Mouse (Mus musculus) telencephalon, adult 2 months (tissue): ENCODE measurements around the gene Hspb9.

Experiments
- DNase-seq: peaks from one replicate; pipeline ENCODE4 v3.0.0-alpha.2; 2011; ENCODE audit warnings: low read depth, low spot score

Gene Hspb9

DNA sequence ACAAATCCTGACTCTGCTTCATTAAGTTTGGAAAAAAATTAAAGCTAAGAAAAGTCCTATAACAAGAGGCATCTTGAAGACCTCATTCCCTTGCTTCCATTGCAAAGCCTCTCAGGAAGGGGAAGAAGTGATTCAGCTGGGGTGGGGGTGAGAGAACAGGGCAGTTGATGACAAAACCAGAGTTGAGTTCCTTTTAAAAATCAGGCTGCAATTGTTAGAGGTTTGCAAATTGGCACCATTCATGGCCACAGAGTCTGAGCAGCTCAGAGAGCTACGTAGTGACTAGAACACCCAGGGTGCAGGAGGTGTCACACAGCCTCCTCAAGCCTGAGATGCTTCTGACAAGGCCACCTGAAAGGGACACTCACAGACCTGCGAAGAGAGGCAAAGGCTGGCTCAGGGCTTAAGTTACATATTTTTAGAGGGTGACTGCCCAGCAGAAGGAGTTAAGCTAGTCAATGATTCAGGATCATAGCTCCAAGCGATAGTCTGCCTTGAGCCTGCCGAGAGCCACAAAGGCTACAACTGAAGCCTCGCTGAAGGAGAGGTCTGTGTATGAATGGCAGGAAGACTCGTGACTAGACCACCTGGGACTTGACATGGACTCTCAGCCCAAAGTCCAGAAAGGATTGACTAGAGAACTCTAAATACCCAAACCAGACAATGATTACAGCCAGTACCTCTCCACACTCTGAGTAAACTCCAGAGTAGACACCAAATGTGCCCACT lies 17.0 kb downstream of the Hspb9 start:
- DNase-seq: no peak

DNA sequence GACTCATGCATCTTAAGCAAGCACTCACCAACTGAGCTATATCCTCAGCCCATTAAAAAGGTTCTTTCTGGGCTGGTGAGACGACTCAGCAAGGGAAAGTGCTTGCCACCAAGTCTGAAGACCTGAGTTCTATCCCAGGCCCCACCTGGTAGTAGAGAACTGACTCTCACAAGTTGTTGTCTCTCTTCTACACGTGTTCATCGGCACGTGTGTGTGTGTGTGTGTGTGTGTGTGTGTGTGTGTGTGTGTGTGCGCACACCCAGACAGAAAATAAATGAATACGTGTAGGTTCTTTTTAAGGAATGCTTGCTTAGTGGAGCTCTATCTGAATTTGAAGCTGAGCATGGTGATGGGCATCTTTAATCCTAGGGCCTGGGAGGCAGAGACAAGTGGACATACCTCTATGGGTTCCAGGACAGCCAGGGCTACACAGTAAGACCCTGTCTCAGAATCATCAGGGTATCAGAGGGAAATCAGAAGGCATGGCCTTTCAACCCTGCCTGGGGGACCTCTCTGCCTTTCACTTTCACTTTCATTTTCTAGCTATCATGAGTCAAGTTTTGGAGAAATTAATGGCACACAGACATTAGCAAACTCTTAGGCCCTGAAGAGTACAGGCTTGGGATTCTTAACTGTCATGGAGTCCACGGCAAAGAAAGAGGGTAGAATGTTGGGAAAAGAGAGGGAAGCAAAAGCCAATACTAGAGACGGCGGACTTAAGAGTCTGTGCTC lies 21.6 kb downstream of the Hspb9 start:
- no peak for DNase-seq

DNA sequence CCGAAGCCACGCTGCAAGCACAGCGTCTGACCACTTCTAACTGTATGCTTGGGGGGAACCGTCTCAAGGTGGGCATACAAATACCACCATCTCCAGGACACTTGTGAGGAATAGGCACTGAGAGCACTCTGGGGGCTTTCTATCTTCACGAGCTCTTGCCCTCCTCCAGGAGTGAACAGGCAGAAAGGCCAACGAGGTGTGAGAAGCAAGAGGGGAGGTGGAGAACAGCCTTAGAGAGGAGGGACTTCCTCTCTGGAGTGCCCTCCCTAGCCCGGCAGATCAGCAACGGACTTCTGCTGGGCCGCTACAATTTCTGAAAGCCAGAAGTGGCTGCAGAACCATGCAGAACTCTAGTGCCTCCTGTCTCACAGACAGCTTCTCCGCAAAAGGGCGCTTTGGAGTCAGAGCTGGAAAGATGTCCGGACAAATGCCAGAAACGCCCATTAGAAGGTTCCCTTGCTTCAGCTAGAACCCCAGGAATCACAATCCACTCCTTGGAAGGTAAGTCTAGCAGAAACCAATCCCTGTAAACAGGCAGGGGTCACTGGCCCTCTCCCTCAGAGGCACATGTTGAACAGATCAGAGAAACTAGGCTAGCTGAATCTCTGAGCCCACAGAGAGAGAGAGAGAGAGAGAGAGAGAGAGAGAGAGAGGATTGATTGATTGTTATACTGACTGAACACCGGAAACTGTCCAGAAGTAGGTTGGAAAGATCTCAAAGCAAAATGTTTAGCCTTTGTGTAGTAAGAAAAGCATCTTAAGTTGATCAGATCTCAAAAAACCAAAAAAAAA lies 22.5 kb downstream of the Hspb9 start:
- no peak for DNase-seq

DNA sequence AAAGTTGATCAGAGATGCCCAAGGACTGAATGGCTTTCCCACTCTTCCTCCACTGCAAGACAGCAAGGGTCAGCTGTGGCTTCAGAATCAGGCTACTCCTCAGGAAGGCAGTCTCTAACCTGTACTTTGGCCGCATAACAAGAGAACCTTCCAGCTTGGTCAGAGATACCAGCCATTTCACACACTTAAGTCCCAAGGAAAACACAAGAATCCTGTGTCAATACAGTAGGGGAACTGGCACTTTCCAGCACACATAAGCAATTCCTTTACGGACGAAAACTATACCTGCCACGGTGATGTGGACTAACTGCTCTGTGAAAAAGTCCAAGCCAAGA lies 23.1 kb downstream of the Hspb9 start:
- DNase-seq: no peak

DNA sequence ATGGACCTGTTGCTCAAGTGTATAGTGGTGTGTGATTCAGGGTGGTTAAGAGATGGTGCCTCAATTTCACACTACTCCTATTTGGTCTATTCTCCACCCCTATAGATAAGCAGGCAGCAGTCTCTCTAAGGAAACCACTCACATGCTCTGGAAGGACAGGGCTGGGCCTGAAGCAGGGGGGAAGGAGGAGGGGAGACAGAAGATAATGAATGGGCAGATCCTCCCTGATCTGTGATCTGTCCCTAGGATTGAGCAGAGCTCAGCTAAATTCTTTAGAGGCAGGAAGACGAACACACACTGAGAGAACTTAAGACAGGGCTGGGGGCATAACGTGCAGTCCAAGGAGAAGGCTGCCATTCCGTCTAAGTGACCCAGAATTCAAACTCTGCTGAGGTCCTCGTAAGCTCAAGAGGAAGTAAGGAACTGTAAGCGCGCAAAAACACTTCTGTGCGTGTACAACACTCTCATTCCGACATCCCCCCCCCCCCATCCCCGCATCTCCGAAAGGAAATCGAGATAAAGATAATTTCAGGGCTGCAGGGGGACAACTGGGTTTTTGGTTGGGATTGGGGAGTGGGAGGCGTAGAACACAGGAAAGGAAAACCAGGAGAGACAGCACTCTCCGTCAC lies 23.6 kb downstream of the Hspb9 start:
- no peak for DNase-seq

DNA sequence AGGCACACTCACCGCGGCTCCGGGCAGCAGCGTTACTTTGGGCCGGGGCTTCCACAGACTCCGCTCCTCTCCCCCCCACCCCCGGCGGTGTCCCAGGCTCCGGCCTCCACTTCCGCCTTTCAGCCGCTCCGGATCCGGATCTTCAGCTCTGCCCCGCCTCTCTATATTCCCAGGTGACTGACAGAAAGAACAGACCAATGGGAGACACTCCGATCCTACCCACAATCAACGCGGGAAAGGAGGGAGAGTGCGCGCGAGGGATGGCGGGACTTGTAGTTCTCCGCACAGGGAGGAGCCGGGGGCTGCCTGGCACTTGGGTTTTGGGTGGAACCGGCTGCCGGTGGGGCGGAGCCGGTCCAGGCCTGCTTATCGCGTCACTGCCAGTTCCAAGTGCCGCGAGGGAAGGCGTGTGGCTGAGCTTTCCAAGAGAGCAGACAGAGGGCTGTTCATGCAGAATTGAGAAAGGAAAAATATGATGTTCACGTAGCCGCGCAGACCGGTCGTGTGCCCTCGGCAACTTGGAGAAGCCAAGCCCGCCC lies 24.5 kb downstream of the Hspb9 start, which contains the start of gene Rab5c:
Gene Rab5c, minus strand, starts transcription at position 150 of the 539 bp plus-strand sequence.
- peak; percentile 99 for DNase-seq

DNA sequence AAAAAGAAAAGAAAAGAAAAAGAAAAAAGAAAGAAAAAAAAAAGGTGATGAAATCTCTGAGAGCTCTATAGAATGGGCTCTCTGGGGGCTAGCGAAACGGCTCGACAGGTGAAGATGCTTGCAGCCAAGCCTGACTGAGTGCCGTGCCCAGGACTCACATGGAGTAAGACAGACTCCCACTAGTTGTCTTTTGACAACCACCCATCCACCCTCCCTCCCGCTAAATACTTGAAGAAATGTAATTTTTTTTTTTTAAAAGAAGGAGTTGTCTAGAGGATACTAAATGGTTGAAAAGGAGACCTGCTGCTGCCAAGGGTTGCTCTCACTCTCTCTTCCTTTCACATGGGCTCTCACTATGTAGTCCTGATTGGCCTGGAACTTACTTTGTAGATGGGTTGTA lies 25.1 kb downstream of the Hspb9 start:
- DNase-seq: no peak

DNA sequence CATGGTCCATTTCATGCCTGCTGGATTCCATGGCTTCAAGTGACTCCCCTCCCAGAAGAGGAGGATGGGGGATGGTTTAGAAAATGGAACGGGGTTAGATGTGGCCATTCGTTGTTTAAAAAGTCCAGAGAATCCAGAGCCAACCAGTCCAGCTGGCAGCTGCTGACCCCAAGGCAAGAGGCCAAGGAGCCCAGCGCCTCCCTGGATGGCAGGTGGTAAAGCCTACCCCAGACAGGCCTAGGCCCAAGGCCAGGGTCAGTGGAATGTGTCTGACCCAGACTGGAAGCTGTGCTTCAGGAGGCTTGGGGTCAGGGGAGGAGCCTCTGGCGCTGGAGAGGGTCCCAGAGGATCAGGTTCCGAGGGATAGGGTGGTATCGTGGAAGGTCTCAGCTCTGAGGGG lies 27.7 kb downstream of the Hspb9 start:
- DNase-seq: no peak

DNA sequence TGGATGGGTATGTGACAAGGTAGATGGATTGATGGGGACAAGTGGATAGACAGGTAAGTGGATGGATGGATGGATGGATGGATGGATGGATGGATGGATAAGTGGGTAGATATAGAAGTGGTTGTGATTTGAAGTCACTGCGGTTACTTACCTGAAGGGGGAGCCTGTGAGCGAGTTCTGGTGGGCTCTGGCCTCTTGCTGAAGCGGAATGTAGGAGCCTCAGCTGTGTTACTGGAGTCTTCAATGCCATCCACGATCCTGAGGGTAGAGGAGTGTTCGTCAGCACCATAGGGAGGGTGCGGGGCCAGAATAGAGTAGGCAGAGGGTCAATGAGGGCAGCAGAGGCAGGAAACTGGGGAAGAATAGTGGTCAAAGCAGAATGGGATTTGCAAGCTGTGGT lies 31.4 kb downstream of the Hspb9 start:
- DNase-seq: no peak

DNA sequence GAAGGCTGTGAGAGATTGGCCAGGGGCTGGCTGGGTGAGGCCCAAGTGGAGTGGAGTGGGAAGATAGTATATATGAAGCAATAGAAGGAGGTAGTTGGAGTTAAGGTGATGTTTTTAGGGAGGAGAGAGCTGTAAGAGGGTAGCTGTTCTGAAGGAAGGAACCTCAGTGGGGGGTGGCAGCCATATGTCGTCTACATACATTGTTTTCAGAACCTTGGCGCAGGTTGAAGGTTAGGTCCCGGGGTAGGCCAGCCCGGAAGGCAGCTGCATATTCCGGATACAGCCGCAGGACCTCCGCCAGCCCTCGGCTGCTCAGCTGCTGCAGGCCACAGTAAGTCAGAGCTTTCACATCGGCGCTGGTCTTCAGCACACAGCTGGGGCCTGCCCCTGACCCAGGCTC lies 32.9 kb downstream of the Hspb9 start:
- DNase-seq: no peak

DNA sequence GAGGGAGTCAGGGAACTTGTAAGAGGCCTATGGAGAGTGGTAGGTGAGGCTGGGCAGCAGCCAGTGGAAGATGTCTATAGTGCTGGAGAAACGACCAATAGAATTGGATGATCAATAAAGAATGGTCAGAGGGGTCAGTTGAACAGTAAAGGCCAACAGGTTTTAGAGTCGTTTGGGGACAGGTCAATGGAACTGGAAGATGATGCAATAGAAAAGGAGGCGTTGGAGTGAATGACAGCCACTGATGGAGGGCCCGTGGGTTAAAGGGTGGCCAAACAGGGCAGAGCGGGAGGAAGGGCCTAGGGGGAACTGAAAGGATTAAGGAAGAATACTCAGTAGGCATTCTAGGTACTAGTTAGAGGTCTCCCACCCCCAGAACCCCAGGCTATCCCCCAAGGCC lies 33.5 kb downstream of the Hspb9 start:
- DNase-seq: no peak

DNA sequence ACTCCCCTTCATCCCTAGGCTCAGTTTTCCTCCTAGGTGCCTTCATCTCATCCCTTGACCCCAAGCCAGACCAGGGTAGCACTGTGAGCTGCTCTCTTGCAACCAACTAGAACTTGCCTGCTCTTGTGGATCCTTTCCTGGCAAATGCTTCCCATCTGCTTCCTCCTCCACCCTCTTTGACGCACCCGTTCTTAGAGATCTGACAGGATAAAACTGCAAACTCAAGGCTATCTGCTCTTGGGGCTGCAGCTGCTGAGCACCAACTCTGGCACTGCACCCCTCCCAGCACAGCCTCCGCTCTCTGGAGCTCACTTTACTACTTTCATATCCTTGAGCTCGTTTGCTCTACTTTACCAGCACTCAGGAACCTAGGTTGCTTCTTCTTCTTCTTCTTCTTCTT lies 35.0 kb downstream of the Hspb9 start:
- peak; percentile 61 for DNase-seq

DNA sequence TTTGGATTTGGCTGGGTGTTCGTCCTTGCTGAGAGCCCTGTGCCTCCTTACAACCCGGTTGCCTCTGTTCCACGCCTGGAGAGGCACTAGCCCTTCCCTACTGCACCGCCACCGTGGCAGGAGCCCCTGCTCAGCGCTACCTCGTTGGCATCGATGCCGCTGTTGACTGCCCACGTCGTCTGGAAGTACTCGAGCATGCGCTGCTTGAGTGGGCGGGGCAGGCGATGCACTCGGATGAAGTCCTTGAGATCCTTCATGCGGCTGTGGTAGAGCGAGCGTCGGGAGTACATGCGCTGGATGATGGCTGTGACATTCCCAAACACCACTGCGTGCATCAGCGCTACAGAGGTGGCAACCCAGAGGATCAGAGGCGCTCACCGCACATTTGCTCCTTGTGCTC lies 35.8 kb downstream of the Hspb9 start:
- DNase-seq: no peak

DNA sequence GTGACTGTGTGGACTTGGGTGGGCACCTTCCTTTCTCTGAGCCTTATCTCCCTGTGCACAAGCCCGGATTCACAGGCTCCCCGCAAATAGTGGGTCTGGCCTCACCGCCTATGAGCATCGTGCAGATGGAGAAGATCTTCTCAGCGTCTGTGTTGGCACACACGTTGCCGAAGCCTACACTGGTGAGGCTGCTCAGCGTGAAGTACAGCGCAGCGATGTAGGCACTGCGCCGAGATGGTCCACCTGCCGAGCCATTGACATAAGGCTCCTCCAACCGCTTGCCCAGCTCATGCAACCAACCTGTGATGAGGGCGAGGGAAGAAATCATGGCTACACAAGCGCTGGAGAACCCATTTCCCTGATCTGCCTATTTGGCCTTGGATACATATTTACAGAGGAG lies 36.5 kb downstream of the Hspb9 start:
- DNase-seq: no peak

DNA sequence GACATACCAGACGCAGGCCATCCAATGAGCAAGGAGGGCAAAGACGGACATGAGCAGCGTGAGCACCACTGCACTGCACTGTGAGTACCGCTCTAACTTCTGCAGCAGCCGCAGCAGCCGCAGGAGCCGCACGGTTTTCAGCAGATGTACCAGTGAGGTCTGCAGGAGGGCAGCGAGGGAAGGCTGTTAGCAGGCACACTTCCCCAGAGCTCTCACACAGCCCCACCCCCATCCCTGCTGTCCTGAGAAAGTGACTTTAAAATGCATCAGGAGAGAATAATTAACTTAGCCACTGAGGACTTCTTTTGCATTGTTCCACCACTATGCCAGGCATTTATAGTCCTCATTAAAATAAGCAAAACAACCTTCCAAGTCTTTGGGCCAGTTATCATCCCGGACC lies 38.6 kb downstream of the Hspb9 start:
- no peak for DNase-seq

DNA sequence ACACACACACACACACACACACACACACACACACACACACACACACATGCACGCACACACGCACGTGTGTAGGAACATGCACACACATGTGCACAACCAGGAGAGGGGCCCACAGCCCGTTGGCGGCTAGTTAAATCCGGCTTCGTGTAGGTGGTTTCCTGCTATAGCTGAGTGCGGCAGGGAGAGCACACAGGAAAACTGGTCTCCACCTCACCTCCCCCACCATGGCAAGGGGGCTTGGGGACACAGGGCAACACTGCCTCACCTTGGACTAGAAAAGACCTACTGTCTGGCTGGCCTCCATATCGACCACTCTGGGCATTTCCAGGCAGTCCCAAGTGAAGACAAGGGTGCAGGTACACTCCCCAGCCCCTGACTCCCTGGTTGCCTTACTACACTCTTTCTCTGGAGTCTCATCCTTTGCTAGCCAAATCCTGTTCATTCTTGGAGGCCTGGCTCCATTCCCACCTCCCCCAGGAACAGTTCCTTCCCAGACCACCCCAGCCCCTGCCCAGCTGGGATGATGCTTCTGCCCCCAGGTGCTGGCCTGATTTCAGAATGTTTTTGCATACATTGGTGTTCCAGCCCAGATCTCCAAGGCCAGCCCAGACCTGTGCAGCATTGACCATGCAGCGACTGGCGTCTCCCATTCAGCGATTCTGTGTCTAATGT lies 40.5 kb downstream of the Hspb9 start:
- peak; percentile 78 for DNase-seq

DNA sequence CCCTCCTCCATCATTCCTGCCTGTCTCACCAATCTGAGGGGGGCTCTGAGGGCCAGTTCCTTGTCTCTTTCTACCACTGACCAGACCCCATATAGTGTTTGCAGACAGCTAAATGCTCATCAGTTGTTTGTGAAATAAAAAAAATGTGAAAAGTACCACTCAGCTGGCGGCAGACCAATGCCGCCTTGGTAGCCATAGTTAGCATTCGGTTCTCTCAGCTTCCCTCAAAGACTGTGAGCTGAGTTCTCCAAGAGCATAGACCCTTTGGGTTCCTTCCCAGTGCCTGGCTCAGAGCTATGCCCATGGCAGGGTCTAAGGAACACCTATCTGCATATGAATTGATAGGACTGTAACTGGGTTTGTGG lies 41.0 kb downstream of the Hspb9 start:
- DNase-seq: peak; percentile 67

DNA sequence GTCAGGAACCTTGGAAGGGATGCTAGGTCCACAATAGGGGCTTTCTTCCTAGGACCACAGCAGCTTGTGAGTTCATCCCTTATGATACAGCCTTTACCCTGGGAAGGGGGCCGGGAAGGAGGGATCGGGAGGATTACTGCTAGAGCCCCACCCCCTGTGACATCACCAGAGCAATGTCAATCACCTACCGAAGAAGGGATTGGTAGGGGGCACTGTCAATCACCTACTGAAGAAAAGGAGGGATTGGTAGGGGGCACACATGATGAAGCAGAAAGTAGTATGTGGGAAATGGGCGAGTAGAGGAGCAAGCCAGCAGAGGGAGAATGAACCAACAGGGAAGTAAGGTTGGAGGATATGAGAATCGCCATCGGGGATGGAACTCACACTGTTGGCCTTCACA lies 42.8 kb downstream of the Hspb9 start:
- DNase-seq: no peak

DNA sequence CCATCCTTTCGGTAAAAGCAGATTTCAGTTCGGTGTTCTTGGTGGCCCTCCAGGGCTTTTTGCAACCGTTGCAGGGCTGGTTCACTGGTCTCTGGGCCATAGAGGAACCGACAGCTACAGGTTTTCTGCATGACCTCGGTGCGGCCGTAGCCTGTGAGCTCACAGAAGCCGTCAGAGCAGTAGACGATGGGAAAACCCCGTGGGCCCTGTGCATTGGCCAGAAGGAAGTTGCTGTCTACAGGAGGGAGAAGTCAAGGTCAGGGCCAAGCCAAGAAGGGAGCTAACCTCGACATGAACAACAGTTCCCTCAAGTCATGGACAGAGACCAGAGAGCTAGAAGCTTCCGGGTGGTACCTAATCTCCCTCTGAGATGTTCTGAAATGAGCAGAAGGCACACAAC lies 43.9 kb downstream of the Hspb9 start:
- DNase-seq: no peak

DNA sequence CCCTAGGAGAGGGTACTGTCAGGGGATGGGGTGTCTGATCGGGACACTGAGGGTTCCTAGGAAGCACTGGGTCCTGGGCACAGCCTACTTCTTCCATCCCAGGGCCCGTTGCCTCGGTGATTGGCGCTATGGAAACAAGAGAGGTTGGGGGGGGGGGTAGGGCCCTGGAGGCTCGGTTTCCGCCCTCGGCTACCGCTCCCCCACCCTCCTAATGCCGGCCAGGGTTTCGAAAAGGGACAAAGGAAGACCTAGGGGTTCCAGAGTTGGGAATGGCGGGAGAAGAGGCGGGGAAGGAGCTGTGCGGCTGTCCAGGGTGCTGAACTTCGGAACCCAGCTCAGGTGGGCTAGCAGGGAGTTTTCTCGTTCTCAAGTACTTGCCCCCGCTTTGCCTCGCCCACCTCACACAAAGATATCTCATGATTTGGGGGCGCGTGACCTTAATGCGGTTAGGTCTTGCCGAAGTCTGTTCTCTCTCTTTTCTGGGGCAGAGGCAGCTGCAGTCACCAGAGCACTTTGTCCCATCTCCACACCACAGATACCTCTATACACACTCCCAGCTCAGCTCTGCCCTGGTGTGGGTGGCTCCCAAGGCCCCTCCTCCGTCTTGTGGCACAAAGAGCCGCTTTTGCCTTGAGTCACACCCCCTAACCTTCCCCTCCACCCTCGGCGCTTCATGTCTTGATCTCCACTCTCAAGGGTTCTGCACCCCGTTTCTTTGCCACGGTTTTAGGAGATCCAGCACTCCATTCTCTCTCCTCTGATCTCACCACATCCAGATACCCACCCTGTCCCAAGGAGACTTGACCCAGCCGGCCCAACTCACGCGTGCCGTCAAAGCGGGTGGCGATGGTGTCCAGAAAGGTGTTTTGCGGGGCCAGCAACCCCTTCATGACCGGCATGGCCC lies 45.3 kb downstream of the Hspb9 start:
- DNase-seq: no peak
